Mouse (Mus musculus) heart, embryonic 16.5 days (tissue): ENCODE measurements at regions not wholly inside any gene's neighbourhood (a gene's known extent, or its start where the extent isn't known, plus 50 kb on each side); places are given as distances from the start of the nearest gene placed in this dataset.
A peak's percentile ranks its signal among the peaks of the same experiment; 100 is the strongest.

Experiments
- ATAC-seq: fragments of 200-750 bp; cut with Nextera tagmentation; replicated peaks from 2 replicates; pipeline ENCODE4 v1.8.0; 2017; ENCODE audit warnings: moderate number of reproducible peaks; ENCODE audit not compliant: insufficient read depth, low FRiP score; ENCODE audit errors: extremely low read depth
- H3K27ac ChIP-seq: fragments of 300-500 bp; sonication (generic); 2 replicates; pipeline ENCODE4 v1.5.1; 2014; ENCODE audit warnings: mild to moderate bottlenecking, low read length, control low read depth, moderate library complexity
- H3K27me3 ChIP-seq: fragments of 300-500 bp; sonication (generic); 2 replicates; pipeline ENCODE4 v1.6.1; 2014; ENCODE audit warnings: low read length, mixed read lengths; ENCODE audit not compliant: control insufficient read depth, insufficient read depth
- H3K36me3 ChIP-seq: fragments of 300-500 bp; sonication (generic); 2 replicates; pipeline ENCODE4 v1.6.1; 2014; ENCODE audit not compliant: control insufficient read depth, insufficient read depth
- H3K4me1 ChIP-seq: fragments of 300-500 bp; sonication (generic); 2 replicates; pipeline ENCODE4 v1.6.1; 2014; ENCODE audit warnings: low read length, mixed read lengths; ENCODE audit not compliant: control insufficient read depth, insufficient read depth
- H3K4me2 ChIP-seq: fragments of 300-500 bp; sonication (generic); 2 replicates; pipeline ENCODE4 v1.6.1; 2014; ENCODE audit warnings: low read depth, mild to moderate bottlenecking, control low read depth, low read length
- H3K4me3 ChIP-seq: fragments of 300-500 bp; sonication (generic); 2 replicates; pipeline ENCODE4 v1.5.1; 2014; ENCODE audit warnings: mild to moderate bottlenecking, control low read depth, low read length
- H3K9ac ChIP-seq: fragments of 300-500 bp; sonication (generic); 2 replicates; pipeline ENCODE4 v1.6.1; 2014; ENCODE audit warnings: low read length, control low read depth
- H3K9me3 ChIP-seq: fragments of 300-500 bp; sonication (generic); replicated peaks from 2 replicates; pipeline ENCODE4 v1.6.1; 2016; ENCODE audit warnings: low read length; ENCODE audit not compliant: control insufficient read depth
- WGBS: fragments of 180-500 bp; shearing (Covaris S2); extraction: QIAGEN DNeasy Blood & Tissue Kit; methylation state at CpG from one replicate; pipeline ENCODE4 v1.1.7; 2014; 5-methylcytosine and 5-hydroxymethylcytosine counted together

DNA sequence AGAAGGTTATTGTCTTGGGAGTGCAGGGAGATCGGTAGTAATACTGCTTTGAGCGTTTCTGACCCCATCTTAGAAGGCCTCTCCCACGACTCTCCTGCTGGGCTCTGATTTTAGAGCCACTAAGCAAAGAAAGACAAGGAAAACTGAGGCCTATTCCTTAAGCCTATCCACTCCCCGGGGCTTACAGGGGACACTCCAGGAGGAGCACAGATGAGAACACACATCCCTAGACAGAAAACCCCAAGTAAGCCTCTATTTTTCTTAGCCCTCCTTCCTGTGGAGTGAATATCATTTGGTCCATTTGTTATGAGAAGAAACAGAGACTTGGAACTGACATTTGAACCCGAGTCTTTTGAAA, 67.7 kb upstream of the Ubash3b start:
- Histone ChIP-seq H3K36me3 (no peaks in the 10 kb centered on the region), H3K4me3 (peak overlapping the region; percentile 66), H3K27me3 (no peaks in the 10 kb centered on the region), H3K9me3 (no peaks in the 10 kb centered on the region), H3K4me1 (peaks cover 7% of the 10 kb centered on the region), H3K27ac (peak overlapping the region; percentile 81), H3K9ac (peak overlapping the region; percentile 90), H3K4me2 (peak overlapping the region; percentile 79)
- WGBS = 12% methylated on average over 5 of the region's 5 CpGs
- ATAC-seq = peak; percentile 58

DNA sequence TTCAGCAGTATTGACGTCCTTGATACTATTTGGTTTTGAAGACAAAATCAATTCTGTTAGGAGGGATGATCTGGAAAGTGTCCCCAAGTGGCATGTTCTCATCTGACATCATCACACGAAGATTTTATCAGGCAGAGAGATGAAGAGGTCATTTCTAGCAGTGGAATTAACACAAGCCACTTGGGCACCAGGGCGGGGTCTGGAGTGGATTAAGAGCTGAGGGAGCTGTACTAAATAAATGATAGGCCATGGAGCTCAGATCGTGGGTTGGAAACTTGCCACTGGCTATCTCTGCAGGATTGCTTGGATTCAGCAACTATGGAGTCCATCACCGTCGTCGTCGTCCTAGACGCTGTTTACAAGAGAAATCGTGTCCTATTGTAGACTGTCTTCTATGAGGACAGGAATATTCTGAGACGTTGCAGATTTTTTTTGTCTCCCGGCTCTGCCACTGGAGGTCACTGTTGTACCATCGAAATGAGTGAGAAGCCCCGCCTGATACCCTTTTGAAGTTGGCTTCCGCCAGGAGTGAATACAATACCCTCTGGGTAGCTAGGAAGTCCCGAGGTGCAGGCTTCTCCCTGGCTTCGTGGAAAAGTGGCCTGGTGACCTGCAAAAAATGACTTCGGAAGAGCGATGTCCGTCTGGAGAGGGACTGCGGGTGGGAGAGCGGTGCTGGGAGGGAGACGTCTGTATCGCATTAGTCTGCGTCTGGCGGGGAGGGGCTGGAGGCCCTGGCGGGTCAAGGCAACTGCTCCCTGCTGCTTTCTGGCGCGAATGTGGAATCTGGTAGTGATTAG, 67.1 kb upstream of the Ubash3b start:
- H3K9me3 ChIP-seq = no peaks in the 10 kb centered on the region
- peaks cover 7% of the 10 kb centered on the region for H3K4me1 ChIP-seq
- peak; percentile 81 for ATAC-seq
- WGBS = 5% methylated on average over 29 of the region's 29 CpGs
- H3K4me2 ChIP-seq = peak overlapping the region; percentile 79
- H3K9ac ChIP-seq = peak overlapping the region; percentile 90
- H3K36me3 ChIP-seq = no peaks in the 10 kb centered on the region
- H3K4me3 ChIP-seq = peak overlapping the region; percentile 66
- H3K27me3 ChIP-seq = no peaks in the 10 kb centered on the region
- peak overlapping the region; percentile 81 for H3K27ac ChIP-seq

DNA sequence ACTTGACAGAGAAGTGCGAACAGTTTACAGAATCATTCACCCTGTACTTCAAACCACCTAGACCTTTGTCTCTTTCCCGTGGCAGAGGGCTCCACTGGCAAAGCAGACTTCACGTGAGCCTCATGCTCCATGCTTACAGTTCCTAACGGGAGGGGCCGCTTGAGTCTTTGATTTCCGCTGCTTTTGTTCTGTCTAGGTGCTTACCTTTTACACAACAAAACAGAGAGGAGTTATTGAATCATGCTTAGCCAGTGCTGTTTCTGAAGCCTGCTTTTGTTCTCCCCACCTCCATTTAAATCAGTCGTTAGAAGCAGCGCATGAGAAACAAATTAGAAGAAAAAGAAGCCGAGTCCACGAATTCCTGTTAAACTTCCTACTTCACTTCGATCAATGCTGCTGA, 61.9 kb upstream of the Ubash3b start:
- Histone ChIP-seq H3K27me3 (no peaks in the 10 kb centered on the region), H3K27ac (no peak overlapping the region), H3K4me3 (no peak overlapping the region), H3K9me3 (no peaks in the 10 kb centered on the region), H3K36me3 (no peaks in the 10 kb centered on the region), H3K4me2 (no peak overlapping the region), H3K9ac (no peak overlapping the region), H3K4me1 (peaks cover under 1% of the 10 kb centered on the region; the same call in 1 of the 2 replicates)
- WGBS = 71% methylated on average over 11 of the region's 11 CpGs
- ATAC-seq = no peak

- Histone ChIP-seq H3K27ac (no peak overlapping the region), H3K9ac (no peak overlapping the region), H3K4me1 (no peaks in the 10 kb centered on the region), H3K4me3 (no peak overlapping the region), H3K36me3 (no peaks in the 10 kb centered on the region), H3K27me3 (no peaks in the 10 kb centered on the region), H3K9me3 (no peaks in the 10 kb centered on the region), H3K4me2 (no peak overlapping the region)
- ATAC-seq = no peak
- 81% methylated on average over 16 of the region's 16 CpGs for WGBS
Observed at GRCm38 (mm10) chr9:41222346-41223015, 61.0 kb upstream of the Ubash3b start.

DNA sequence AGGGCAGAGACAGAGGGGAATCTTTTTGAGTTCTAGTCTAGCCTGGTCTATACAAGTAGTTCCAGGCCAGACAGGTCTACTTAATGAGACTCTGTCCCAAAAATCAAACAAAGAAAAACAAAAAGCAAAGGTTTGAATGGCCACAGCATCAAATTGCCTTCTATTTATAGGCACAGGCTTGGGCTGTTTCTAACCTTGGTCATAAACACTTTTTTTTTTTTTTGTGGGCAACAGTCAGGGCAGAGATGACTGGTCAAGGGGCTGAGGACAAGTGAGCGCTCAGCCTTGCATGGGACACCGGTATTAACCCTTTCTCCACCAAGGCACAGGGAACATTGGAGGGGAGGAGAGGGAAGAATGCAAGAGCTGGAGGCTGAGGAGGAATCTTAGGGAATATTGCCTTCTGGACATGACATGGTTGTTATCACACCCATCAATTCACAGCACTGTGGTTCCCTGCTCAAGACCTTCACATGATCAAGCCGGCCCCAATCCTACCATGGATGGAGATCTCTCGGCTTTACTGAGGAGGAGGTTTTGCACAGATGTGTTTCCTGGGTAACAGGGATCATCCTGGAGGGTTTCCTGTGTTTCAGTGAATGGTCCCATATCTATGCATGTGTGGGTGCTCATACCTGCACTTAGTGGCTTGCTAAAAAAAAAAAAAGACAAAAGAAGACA, 59.8 kb upstream of the Ubash3b start:
- ATAC-seq = no peak
- no peak overlapping the region for H3K27ac ChIP-seq
- H3K9ac ChIP-seq = no peak overlapping the region
- no peak overlapping the region for H3K4me3 ChIP-seq
- no peaks in the 10 kb centered on the region for H3K36me3 ChIP-seq
- whole genome bisulfite sequencing = 62% methylated on average over 4 of the region's 4 CpGs
- no peaks in the 10 kb centered on the region for H3K4me1 ChIP-seq
- no peak overlapping the region for H3K4me2 ChIP-seq
- no peaks in the 10 kb centered on the region for H3K9me3 ChIP-seq
- H3K27me3 ChIP-seq = no peaks in the 10 kb centered on the region

DNA sequence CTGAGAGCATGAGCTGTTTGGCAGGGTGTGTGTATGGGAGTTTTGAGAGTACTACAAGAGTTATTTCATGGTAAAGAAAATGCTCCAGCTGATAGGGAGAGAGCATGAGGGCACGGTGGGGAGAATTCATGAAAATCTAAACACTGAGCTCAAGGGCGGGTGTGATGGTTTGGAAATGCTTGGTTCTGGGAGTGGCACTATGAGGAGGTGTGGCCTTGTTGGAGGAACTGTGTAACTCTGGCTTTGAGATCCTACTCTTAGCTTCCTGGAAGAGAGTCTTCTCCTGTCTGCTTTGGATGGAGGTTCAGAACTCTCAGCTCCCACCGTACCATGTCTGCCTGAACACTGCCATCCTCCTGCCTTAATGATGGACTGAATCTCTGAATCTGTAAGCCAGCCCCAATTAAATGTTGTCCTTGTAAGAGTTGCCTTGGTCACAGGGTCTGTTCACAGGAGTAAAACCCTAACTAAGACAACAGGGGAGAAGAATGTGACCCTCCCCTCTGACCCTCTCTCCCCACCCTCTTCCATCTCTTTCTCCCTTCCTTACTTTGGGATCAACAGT, 58.7 kb upstream of the Ubash3b start:
- H3K4me1 ChIP-seq = no peaks in the 10 kb centered on the region
- H3K4me2 ChIP-seq = no peak overlapping the region
- 80% methylated on average over 3 of the region's 3 CpGs for WGBS
- H3K9me3 ChIP-seq = no peaks in the 10 kb centered on the region
- H3K27me3 ChIP-seq = no peaks in the 10 kb centered on the region
- H3K9ac ChIP-seq = no peak overlapping the region
- no peak overlapping the region for H3K4me3 ChIP-seq
- no peaks in the 10 kb centered on the region for H3K36me3 ChIP-seq
- no peak overlapping the region for H3K27ac ChIP-seq
- ATAC-seq = no peak

- no peak for ATAC-seq
- H3K4me2 ChIP-seq = no peak overlapping the region
Observed at GRCm38 (mm10) chr9:41218702-41219101, 57.2 kb upstream of the Ubash3b start.

GRCm38 (mm10) chr9:41216248-41216647, 54.8 kb upstream of the Ubash3b start:
- Histone ChIP-seq H3K4me1 (peaks cover 15% of the 10 kb centered on the region), H3K4me2 (no peak overlapping the region), H3K27ac (no peak overlapping the region), H3K27me3 (no peaks in the 10 kb centered on the region), H3K4me3 (no peak overlapping the region), H3K9ac (no peak overlapping the region), H3K36me3 (no peaks in the 10 kb centered on the region), H3K9me3 (no peaks in the 10 kb centered on the region)
- 73% methylated on average over 3 of the region's 3 CpGs for WGBS
- no peak for ATAC-seq

More at GRCm38 (mm10) chr9:41218702-41219101, 57.2 kb upstream of the Ubash3b start:
- no peaks in the 10 kb centered on the region for H3K36me3 ChIP-seq
- no peaks in the 10 kb centered on the region for H3K9me3 ChIP-seq
- no peak overlapping the region for H3K4me3 ChIP-seq
- 77% methylated on average over 6 of the region's 6 CpGs for WGBS
- H3K9ac ChIP-seq = no peak overlapping the region
- H3K4me1 ChIP-seq = no peaks in the 10 kb centered on the region
- no peak overlapping the region for H3K27ac ChIP-seq
- no peaks in the 10 kb centered on the region for H3K27me3 ChIP-seq

DNA sequence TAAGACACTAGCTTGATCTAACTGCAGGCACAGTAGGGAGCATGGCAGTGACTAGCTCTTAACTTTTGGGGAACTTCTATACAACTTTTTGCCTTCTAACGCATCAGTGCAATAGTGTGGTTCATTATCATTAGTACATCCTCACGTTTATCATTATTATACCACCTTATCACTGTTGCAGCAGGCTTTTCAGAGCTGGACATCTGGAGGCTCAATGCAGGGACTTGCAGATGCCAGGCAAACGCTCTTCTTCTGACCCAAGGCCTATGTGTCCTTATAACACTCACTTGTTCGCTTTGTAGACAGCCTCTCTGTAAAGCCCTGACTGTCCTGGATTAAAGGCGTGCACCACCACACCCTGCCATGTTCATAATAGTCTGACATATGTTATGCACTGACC, 53.5 kb upstream of the Ubash3b start:
- Histone ChIP-seq H3K36me3 (no peaks in the 10 kb centered on the region), H3K4me2 (no peak overlapping the region), H3K9me3 (no peaks in the 10 kb centered on the region), H3K4me1 (peaks cover 15% of the 10 kb centered on the region), H3K9ac (no peak overlapping the region), H3K27ac (no peak overlapping the region), H3K4me3 (no peak overlapping the region), H3K27me3 (no peaks in the 10 kb centered on the region)
- ATAC-seq = no peak
- WGBS = 77% methylated on average over 5 of the region's 5 CpGs
